Mouse (Mus musculus) embryonic facial prominence, embryonic 14.5 days (tissue): ENCODE measurements around the gene Syn3. TPM values are rescaled to one million over a fixed set of nuclear protein-coding genes. Genes with fewer than 3 reads are reported as not detected.

Experiments used
- ATAC-seq: fragments of 200-750 bp; cut with Nextera tagmentation; 2 replicates; pipeline ENCODE4 v1.8.0; 2017; ENCODE audit warnings: low read depth, moderate number of reproducible peaks, moderate TSS enrichment
- DNase-seq: peaks from one replicate; pipeline ENCODE4 v3.0.0-alpha.2; 2015; ENCODE audit warnings: low spot score
- H3K27ac ChIP-seq: fragments of 300-500 bp; sonication (generic); replicated peaks from 2 replicates; pipeline ENCODE4 v1.5.1; 2014; ENCODE audit warnings: low read depth, mild to moderate bottlenecking, low read length, moderate library complexity
- H3K27me3 ChIP-seq: fragments of 300-500 bp; sonication (generic); replicated peaks from 2 replicates; pipeline ENCODE4 v1.6.1; 2014; ENCODE audit warnings: low read length; ENCODE audit not compliant: control insufficient read depth, insufficient read depth
- H3K36me3 ChIP-seq: fragments of 300-500 bp; sonication (generic); 2 replicates; pipeline ENCODE4 v1.6.1; 2014; ENCODE audit warnings: low read length, mixed read lengths; ENCODE audit not compliant: control insufficient read depth, insufficient read depth
- H3K4me1 ChIP-seq: fragments of 300-500 bp; sonication (generic); 2 replicates; pipeline ENCODE4 v1.6.1; 2014; ENCODE audit warnings: antibody characterized with exemption, low read length; ENCODE audit not compliant: control insufficient read depth, insufficient read depth
- H3K4me2 ChIP-seq: fragments of 300-500 bp; sonication (generic); 2 replicates; pipeline ENCODE4 v1.6.1; 2014; ENCODE audit warnings: low read depth, mild to moderate bottlenecking, low read length, moderate library complexity, mixed read lengths
- H3K4me3 ChIP-seq: fragments of 300-500 bp; sonication (generic); 2 replicates; pipeline ENCODE4 v1.5.1; 2014; ENCODE audit warnings: low read depth, mild to moderate bottlenecking, low read length
- H3K9ac ChIP-seq: fragments of 300-500 bp; sonication (generic); 2 replicates; pipeline ENCODE4 v1.6.1; 2014; ENCODE audit warnings: low read depth, mild to moderate bottlenecking, low read length, moderate library complexity, mixed read lengths
- H3K9me3 ChIP-seq: fragments of 300-500 bp; sonication (generic); 2 replicates; pipeline ENCODE4 v1.6.1; 2016; ENCODE audit warnings: low read length; ENCODE audit not compliant: control insufficient read depth
- WGBS: fragments of 180-500 bp; shearing (Covaris S2); extraction: QIAGEN DNeasy Blood & Tissue Kit; methylation state at CpG from one replicate; pipeline ENCODE4 v1.1.7; 2014; 5-methylcytosine and 5-hydroxymethylcytosine counted together
- polyA plus RNA-seq: library from polyadenylated mRNA; unstranded; fragments of >200 nt; fragmentation: Nextera tagmentation; extraction: Ambion mirVana; gene quantifications from 2 replicates; pipeline ENCODE4 v1.2.1, GENCODE M21; 2014

Gene Syn3
- polyA plus RNA-seq, 1 experiment from 2014 or later, result 2.4 TPM

GRCm38 (mm10) chr10:86320204-86320603, 178.5 kb downstream of the Syn3 start:
- no peak overlapping the region for H3K9ac ChIP-seq
- 0 out of 2 replicates have a peak, but pooled peaks cover 3% of the 10 kb centered on the region for H3K36me3 ChIP-seq
- no peaks in the 10 kb centered on the region for H3K9me3 ChIP-seq
- no peak overlapping the region for H3K27ac ChIP-seq
- no peaks in the 10 kb centered on the region for H3K27me3 ChIP-seq
- no peak overlapping the region for H3K4me2 ChIP-seq
- H3K4me1 ChIP-seq, result peaks cover 15% of the 10 kb centered on the region
- DNase-seq (no peak), ATAC-seq (no peak)
- 86% methylated on average over 5 of the region's 5 CpGs for WGBS
- no peak overlapping the region for H3K4me3 ChIP-seq

GRCm38 (mm10) chr10:86319526-86319925, 179.2 kb downstream of the Syn3 start:
- H3K4me3 ChIP-seq, result no peak overlapping the region
- peaks cover 15% of the 10 kb centered on the region for H3K4me1 ChIP-seq
- H3K27me3 ChIP-seq, result no peaks in the 10 kb centered on the region
- no peak overlapping the region for H3K4me2 ChIP-seq
- 58% methylated on average over 3 of the region's 3 CpGs for WGBS
- H3K9ac ChIP-seq, result no peak overlapping the region
- no peak overlapping the region for H3K27ac ChIP-seq
- no peak for ATAC-seq
- no peak for DNase-seq
- H3K36me3 ChIP-seq, result 0 out of 2 replicates have a peak, but pooled peaks cover 3% of the 10 kb centered on the region
- H3K9me3 ChIP-seq, result no peaks in the 10 kb centered on the region

- DNase-seq (no peak), ATAC-seq (no peak)
- Histone ChIP-seq H3K4me1 (peaks cover 15% of the 10 kb centered on the region), H3K27ac (no peak overlapping the region), H3K9me3 (no peaks in the 10 kb centered on the region), H3K9ac (no peak overlapping the region), H3K27me3 (no peaks in the 10 kb centered on the region), H3K36me3 (0 out of 2 replicates have a peak, but pooled peaks cover 3% of the 10 kb centered on the region), H3K4me3 (no peak overlapping the region), H3K4me2 (no peak overlapping the region)
- WGBS, result 81% methylated on average over 5 of the region's 5 CpGs
Measured at GRCm38 (mm10) chr10:86318552-86319140, 180.1 kb downstream of the Syn3 start.

DNA sequence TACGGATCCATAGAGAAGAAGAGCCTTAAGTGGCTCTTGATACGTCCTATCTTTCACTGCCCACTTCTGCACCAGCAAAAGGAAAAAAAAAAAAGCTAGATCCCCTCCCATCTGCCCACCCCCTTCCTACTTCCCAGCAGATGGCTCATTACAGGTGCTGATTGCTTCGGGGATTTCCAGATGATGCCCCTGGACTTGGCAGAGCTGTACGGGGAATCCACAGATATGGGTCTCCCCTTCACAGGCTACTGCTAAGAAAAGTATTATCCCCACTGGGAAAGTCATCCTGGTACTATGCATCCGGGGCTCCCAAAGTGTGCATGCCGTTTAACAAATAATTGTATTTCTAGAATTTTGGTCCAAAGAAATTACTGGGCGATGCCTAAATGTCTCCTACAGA, 181.1 kb downstream of the Syn3 start:
- no peak overlapping the region for H3K4me2 ChIP-seq
- no peak overlapping the region for H3K9ac ChIP-seq
- no peak overlapping the region for H3K27ac ChIP-seq
- 0 out of 2 replicates have a peak, but pooled peaks cover 6% of the 10 kb centered on the region for H3K36me3 ChIP-seq
- H3K27me3 ChIP-seq, result no peaks in the 10 kb centered on the region
- ATAC-seq (no peak), DNase-seq (no peak)
- peaks cover 15% of the 10 kb centered on the region for H3K4me1 ChIP-seq
- WGBS, result 73% methylated on average over 7 of the region's 7 CpGs
- H3K4me3 ChIP-seq, result no peak overlapping the region
- H3K9me3 ChIP-seq, result no peaks in the 10 kb centered on the region

DNA sequence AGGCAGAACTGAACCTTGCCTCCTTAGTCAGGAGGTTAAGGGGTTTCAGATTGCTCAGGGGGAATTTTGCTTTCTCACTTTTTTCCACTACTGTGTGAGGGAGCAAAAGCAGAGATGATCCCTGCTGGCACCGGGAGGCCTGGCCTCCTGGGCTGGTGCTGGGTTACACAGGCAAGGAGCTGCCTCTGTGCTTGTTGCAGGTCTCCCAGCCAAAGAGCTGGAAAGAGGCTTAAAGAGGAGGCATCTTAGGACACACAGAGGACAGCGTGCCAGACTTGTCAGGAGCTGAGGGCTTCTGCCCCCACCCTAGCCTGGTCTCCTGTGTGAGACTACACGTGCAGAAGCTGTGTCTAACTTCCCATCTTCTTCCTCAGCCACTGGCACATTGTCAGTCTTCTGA, 183.2 kb downstream of the Syn3 start:
- H3K4me3 ChIP-seq, result no peak overlapping the region
- no peaks in the 10 kb centered on the region for H3K27me3 ChIP-seq
- H3K36me3 ChIP-seq, result 0 out of 2 replicates have a peak, but pooled peaks cover 6% of the 10 kb centered on the region
- 30% methylated on average over 3 of the region's 3 CpGs for WGBS
- H3K9ac ChIP-seq, result no peak overlapping the region
- no peak for ATAC-seq
- H3K27ac ChIP-seq, result no peak overlapping the region
- H3K4me2 ChIP-seq, result no peak overlapping the region
- no peaks in the 10 kb centered on the region for H3K9me3 ChIP-seq
- H3K4me1 ChIP-seq, result no peaks in the 10 kb centered on the region
- DNase-seq, result no peak

DNA sequence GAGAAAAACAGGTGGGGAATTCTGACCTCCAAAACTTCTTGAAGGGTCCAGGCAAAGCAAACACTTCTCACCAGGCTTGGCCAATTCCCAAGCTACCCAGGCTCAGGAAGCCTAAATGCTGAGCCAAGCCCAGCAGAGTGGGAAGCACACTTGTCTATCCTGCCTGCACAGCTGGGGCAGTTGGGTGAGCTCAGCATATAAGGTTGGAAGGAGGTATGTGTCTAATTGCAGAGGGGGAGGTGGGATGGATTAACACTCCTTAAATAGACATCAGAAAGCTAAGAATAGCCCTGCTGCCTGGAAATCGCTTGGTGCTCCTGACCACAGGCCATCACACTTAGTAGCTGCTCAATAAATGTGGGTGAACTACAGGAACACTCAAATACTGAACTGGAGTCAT, 185.2 kb downstream of the Syn3 start:
- Histone ChIP-seq H3K4me3 (no peak overlapping the region), H3K4me2 (no peak overlapping the region), H3K27ac (no peak overlapping the region), H3K9me3 (no peaks in the 10 kb centered on the region), H3K4me1 (no peaks in the 10 kb centered on the region), H3K27me3 (no peaks in the 10 kb centered on the region), H3K36me3 (0 out of 2 replicates have a peak, but pooled peaks cover 6% of the 10 kb centered on the region), H3K9ac (no peak overlapping the region)
- 75% methylated on average over 1 of the region's 1 CpGs for WGBS
- ATAC-seq (no peak), DNase-seq (peak; percentile 23)

DNA sequence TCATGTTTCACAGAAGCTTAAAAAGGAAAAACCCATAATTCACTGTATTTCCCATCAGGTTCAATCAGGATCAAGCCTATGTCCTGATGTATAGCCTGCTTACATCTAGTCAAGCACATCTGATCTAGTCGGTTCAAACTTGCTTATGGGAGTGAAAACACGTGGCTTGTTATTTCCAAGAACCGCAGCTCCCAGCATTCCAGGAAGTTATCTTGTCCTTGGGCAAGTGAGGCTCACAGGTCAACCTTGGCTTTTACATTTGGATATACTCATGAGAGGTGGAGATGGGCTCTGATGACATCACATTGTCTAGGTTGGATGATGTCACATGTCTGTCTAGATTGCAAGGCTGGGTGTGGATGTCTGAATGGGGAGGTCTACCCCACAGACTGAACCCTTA, 185.7 kb downstream of the Syn3 start:
- Histone ChIP-seq H3K36me3 (peaks cover 8% of the 10 kb centered on the region; the same call in 1 of the 2 replicates), H3K9ac (no peak overlapping the region), H3K4me2 (no peak overlapping the region), H3K27ac (no peak overlapping the region), H3K4me1 (no peaks in the 10 kb centered on the region), H3K27me3 (no peaks in the 10 kb centered on the region), H3K4me3 (no peak overlapping the region), H3K9me3 (no peaks in the 10 kb centered on the region)
- 93% methylated on average over 3 of the region's 3 CpGs for WGBS
- DNase-seq (no peak), ATAC-seq (no peak)

DNA sequence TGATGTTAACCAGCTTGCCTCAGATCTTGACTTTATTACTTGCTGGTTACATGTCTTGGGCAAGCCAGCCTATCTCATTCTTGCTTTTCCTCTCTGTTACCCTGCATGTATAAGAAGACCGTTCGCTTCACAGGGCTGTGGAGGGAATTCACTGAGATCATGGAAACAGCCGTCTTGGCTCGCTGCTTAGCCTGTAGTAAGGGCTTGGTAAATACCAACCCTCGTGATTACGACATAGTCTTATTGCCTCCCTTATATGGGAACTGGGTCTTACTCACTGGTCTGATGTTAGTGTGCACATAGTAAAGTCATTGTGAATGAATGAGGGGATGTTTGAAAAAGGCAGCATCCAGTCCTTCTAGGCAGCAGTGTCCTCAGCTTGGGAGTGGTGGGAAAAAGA, 188.2 kb downstream of the Syn3 start:
- 57% methylated on average over 6 of the region's 6 CpGs for WGBS
- Histone ChIP-seq H3K4me2 (no peak overlapping the region), H3K4me3 (no peak overlapping the region), H3K4me1 (no peaks in the 10 kb centered on the region), H3K9me3 (no peaks in the 10 kb centered on the region), H3K27ac (no peak overlapping the region), H3K27me3 (no peaks in the 10 kb centered on the region), H3K9ac (no peak overlapping the region), H3K36me3 (peaks cover 15% of the 10 kb centered on the region; the same call in 1 of the 2 replicates)
- peak; percentile 68 for DNase-seq
- peak; percentile 56; the same call in 1 of the 2 replicates for ATAC-seq

DNA sequence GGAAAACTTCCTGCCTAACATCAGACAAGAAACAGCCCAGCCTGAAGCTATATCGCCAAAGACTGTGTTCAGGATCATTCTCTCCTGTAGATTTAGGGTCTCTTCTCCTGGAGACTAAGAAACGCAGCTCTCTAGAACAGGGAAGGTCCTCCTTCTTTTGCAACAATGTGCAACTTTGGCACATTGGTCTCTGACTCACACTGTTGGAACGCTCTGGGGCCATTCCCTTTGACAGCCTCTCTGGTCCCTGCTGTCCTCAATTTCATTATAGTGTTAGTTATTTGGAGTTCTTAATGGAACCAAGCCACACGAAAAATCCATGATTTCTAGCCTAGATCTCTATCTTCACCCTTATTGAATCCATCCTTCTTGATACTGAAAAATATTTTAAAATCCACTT, 191.5 kb downstream of the Syn3 start:
- no peak overlapping the region for H3K4me2 ChIP-seq
- no peaks in the 10 kb centered on the region for H3K9me3 ChIP-seq
- H3K27me3 ChIP-seq, result no peaks in the 10 kb centered on the region
- H3K9ac ChIP-seq, result no peak overlapping the region
- no peak overlapping the region for H3K4me3 ChIP-seq
- peaks cover 11% of the 10 kb centered on the region for H3K4me1 ChIP-seq
- H3K36me3 ChIP-seq, result peaks cover 11% of the 10 kb centered on the region; the same call in 1 of the 2 replicates
- H3K27ac ChIP-seq, result no peak overlapping the region
- no peak for DNase-seq
- ATAC-seq, result no peak
- WGBS, result 80% methylated on average over 4 of the region's 4 CpGs
